Mouse (Mus musculus): Measurements from ENCODE around the gene Cox7a1.

- no peak for TF ChIP-seq GATA1 (IDR thresholded peaks at IDR 0.05; ENCODE audit: borderline replicate concordance, low read length)
- no peak for TF ChIP-seq FLI1 (IDR thresholded peaks at IDR 0.05; ENCODE audit: low read length)
Measured at GRCm38 (mm10) chr7:30196171-30196570, 12.2 kb downstream of the Cox7a1 start.

Data from megakaryocyte, embryonic 14.5 days (primary cell).